Mouse (Mus musculus) heart, adult 2 months (tissue): ENCODE data around the gene Luc7l3.

Experiments used
- CTCF ChIP-seq: fragments of 200-600 bp; IDR thresholded peaks from 2 replicates; pipeline ENCODE4 v1.8.1; 2022; ENCODE audit warnings: antibody characterized with exemption, mild to moderate bottlenecking, moderate library complexity
- EP300 ChIP-seq: fragments of 200-500 bp; IDR thresholded peaks from 2 replicates; pipeline ENCODE4 v1.6.1; 2011; ENCODE audit warnings: low read depth, low read length, control low read depth; ENCODE audit not compliant: insufficient read depth
- POLR2A ChIP-seq: fragments of 200-500 bp; IDR thresholded peaks from 2 replicates; pipeline ENCODE4 v1.6.1; 2011; ENCODE audit warnings: mild to moderate bottlenecking, low read depth, low read length, control low read depth; ENCODE audit not compliant: insufficient read depth

DNA sequence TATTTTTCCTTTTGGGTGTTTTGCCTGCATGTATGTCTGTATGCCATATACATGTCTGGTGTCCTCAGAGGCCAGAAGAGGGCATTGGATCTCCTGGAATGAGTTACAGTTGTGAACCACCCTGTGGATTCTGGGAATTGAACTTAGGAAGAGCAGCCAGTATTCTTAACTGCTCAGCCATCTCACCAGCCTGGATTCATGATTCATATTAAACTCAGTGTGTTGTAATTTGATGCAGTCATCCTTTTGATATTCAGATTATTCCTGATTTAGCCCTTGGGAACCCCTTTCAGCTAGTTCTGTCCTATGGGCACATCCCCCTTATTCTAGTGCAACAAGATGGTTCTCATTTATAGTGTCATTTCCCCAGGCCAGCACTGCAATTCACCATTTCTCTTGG lies 14.8 kb upstream of the Luc7l3 start:
- no peak for TF ChIP-seq POLR2A
- TF ChIP-seq CTCF = no peak
- TF ChIP-seq EP300 = no peak
